Mouse (Mus musculus) CH12.LX (cell line): ENCODE measurements around the gene Tspan6. TPM values are rescaled to one million over a fixed set of nuclear protein-coding genes. Genes with fewer than 3 reads are reported as not detected.

Experiments
- DNase-seq: peaks from one replicate; pipeline ENCODE4 v3.0.0-alpha.2; 2013; ENCODE audit errors: extremely low read depth
- H3K27ac ChIP-seq: 2 replicates; pipeline ENCODE4 v1.5.1; 2012; ENCODE audit warnings: low read depth, mild to moderate bottlenecking, control low read depth, moderate library complexity; ENCODE audit not compliant: insufficient read depth
- H3K27me3 ChIP-seq: replicated peaks from 2 replicates; pipeline ENCODE3; 2012; ENCODE audit warnings: inconsistent platforms
- H3K36me3 ChIP-seq, 2 experiments: replicated peaks in 1 of 2; 2 replicates each; pipeline versions ENCODE3 to v1.6.1; 2012; ENCODE audit warnings: inconsistent platforms in 1 of 2, low read length in 1 of 2, mild to moderate bottlenecking in 1 of 2, mixed read lengths in 1 of 2, moderate library complexity in 1 of 2; ENCODE audit not compliant: control insufficient read depth in 1 of 2, insufficient read depth in 1 of 2
- H3K4me1 ChIP-seq, 2 experiments: 2 replicates each; pipeline ENCODE4 v1.6.1; 2012; ENCODE audit warnings: inconsistent platforms in 1 of 2, moderate library complexity in 1 of 2; ENCODE audit not compliant: insufficient read depth in 2 of 2, control insufficient read depth in 1 of 2
- H3K4me2 ChIP-seq: 2 replicates; pipeline ENCODE4 v1.6.1; 2012; ENCODE audit warnings: low read depth, mild to moderate bottlenecking, control low read depth; ENCODE audit not compliant: poor library complexity, insufficient read depth, severe bottlenecking
- H3K4me3 ChIP-seq, 3 experiments: fragments of 150-350 bp in 1 of 3; sonication (generic) in 1 of 3; replicated peaks in 1 of 3; 2 replicates each; pipeline versions ENCODE3 to v1.5.1; 2011 to 2012; ENCODE audit warnings: low read depth in 2 of 3, low read length in 2 of 3, mild to moderate bottlenecking in 2 of 3, moderate library complexity in 2 of 3, control low read depth in 1 of 3, improper control_type of control experiment in 1 of 3, inconsistent platforms in 1 of 3, mixed read lengths in 1 of 3; ENCODE audit not compliant: poor library complexity in 1 of 3
- H3K79me2 ChIP-seq: replicated peaks from 2 replicates; pipeline ENCODE4 v1.6.1; 2012; ENCODE audit warnings: mild to moderate bottlenecking, moderate library complexity; ENCODE audit not compliant: control insufficient read depth, poor library complexity, insufficient read depth, severe bottlenecking; ENCODE audit errors: extremely low read depth
- H3K9ac ChIP-seq: 2 replicates; pipeline ENCODE4 v1.6.1; 2012; ENCODE audit warnings: low read depth, mild to moderate bottlenecking, control low read depth, moderate library complexity; ENCODE audit not compliant: insufficient read depth
- H3K9me3 ChIP-seq: replicated peaks from 2 replicates; pipeline ENCODE3; 2012; ENCODE audit warnings: low read length, inconsistent platforms, mixed read lengths
- BHLHE40 ChIP-seq: IDR thresholded peaks from 2 replicates; pipeline ENCODE4 v1.6.1; 2011; ENCODE audit warnings: mild to moderate bottlenecking, low read depth, low read length, improper control_type of control experiment
- CTCF ChIP-seq, 2 experiments: IDR thresholded peaks in 1 of 2; conservative IDR thresholded peaks in 1 of 2; 2 replicates each; pipeline ENCODE4 v1.5.1; 2011 to 2012; ENCODE audit warnings: low read depth in 2 of 2, low read length in 2 of 2, improper control_type of control experiment in 1 of 2, inconsistent platforms in 1 of 2, mild to moderate bottlenecking in 1 of 2, moderate library complexity in 1 of 2
- ELF1 ChIP-seq: IDR thresholded peaks from 2 replicates; pipeline ENCODE4 v1.6.1; 2014; ENCODE audit warnings: low read depth, mild to moderate bottlenecking, inconsistent platforms, low read length, improper control_type of control experiment
- EP300 ChIP-seq: IDR thresholded peaks from 2 replicates; pipeline ENCODE4 v1.6.1; 2011; ENCODE audit warnings: low read length, improper control_type of control experiment
- ETS1 ChIP-seq: conservative IDR thresholded peaks from 2 replicates; pipeline ENCODE4 v1.6.1; 2012; ENCODE audit warnings: low read depth, mild to moderate bottlenecking, inconsistent platforms, low read length, improper control_type of control experiment, moderate library complexity
- GABPA ChIP-seq: IDR thresholded peaks from 2 replicates; pipeline ENCODE4 v1.6.1; 2012; ENCODE audit warnings: low read depth, low read length, improper control_type of control experiment, inconsistent platforms; ENCODE audit not compliant: insufficient replicate concordance
- IRF4 ChIP-seq: IDR thresholded peaks from 2 replicates; pipeline ENCODE4 v1.6.1; 2014; ENCODE audit warnings: low read depth, mild to moderate bottlenecking, inconsistent platforms, low read length, improper control_type of control experiment
- JUND ChIP-seq: conservative IDR thresholded peaks from 2 replicates; pipeline ENCODE4 v1.6.1; 2011; ENCODE audit warnings: low read depth, low read length, improper control_type of control experiment
- MAFK ChIP-seq: IDR thresholded peaks from 2 replicates; pipeline ENCODE4 v1.6.1; 2011; ENCODE audit warnings: low read length, improper control_type of control experiment; ENCODE audit not compliant: insufficient replicate concordance
- MEF2A ChIP-seq: IDR thresholded peaks from 2 replicates; pipeline ENCODE4 v1.6.1; 2014; ENCODE audit warnings: low read depth, mild to moderate bottlenecking, inconsistent platforms, low read length, improper control_type of control experiment, borderline replicate concordance
- MYC ChIP-seq: IDR thresholded peaks from 2 replicates; pipeline ENCODE4 v1.6.1; 2011; ENCODE audit warnings: low read depth, mild to moderate bottlenecking, improper control_type of control experiment, low read length
- POLR2A ChIP-seq: IDR thresholded peaks from 2 replicates; pipeline ENCODE4 v1.6.1; 2011; ENCODE audit warnings: low read depth, mild to moderate bottlenecking, improper control_type of control experiment, low read length
- POLR2AphosphoS2 ChIP-seq: IDR thresholded peaks from 2 replicates; pipeline ENCODE4 v1.6.1; 2011; ENCODE audit warnings: low read depth, low read length, improper control_type of control experiment
- RAD21 ChIP-seq: IDR thresholded peaks from 2 replicates; pipeline ENCODE4 v1.6.1; 2011; ENCODE audit warnings: low read depth, mild to moderate bottlenecking, low read length, improper control_type of control experiment, moderate library complexity
- TBP ChIP-seq: conservative IDR thresholded peaks from 2 replicates; pipeline ENCODE4 v1.6.1; 2011; ENCODE audit warnings: low read depth, low read length, improper control_type of control experiment
- USF2 ChIP-seq: conservative IDR thresholded peaks from 2 replicates; pipeline ENCODE4 v1.6.1; 2011; ENCODE audit warnings: low read depth, low read length, improper control_type of control experiment
- ZKSCAN1 ChIP-seq: IDR thresholded peaks from 2 replicates; pipeline ENCODE4 v1.6.1; 2012; ENCODE audit warnings: low read depth, inconsistent platforms, low read length, improper control_type of control experiment, borderline replicate concordance
- ZNF384 ChIP-seq: IDR thresholded peaks from 2 replicates; pipeline ENCODE4 v1.6.1; 2012; ENCODE audit warnings: low read depth, low read length, improper control_type of control experiment, inconsistent platforms
- dilution Hi-C: fragments of 300-500 bp; cut with MboI; formaldehyde crosslinking; loops from 2 replicates; pipeline ENCODE4 v1.14.3; 2020; ENCODE audit warnings: low sequenced_read_pairs; ENCODE audit not compliant: extremely low pct_unique_long_range_greater_than_20kb, extremely low pct_ligation_motif_present
- in situ Hi-C: fragments of 300-500 bp; cut with MboI; formaldehyde crosslinking; loops from 3 replicates; pipeline ENCODE4 v1.14.3; 2019; ENCODE audit warnings: low sequenced_read_pairs, low pct_ligation_motif_present, low pct_unique_long_range_greater_than_20kb, mixed read lengths
- polyA plus RNA-seq: library from polyadenylated mRNA; unstranded; fragments of >175 nt; gene quantifications from 2 replicates; pipeline ENCODE4 v1.2.1, GENCODE M21; 2012; ENCODE audit warnings: low read depth; ENCODE audit not compliant: insufficient read length
- total RNA-seq, 2 experiments: library from RNA; depleted of rRNA; stranded (reverse); fragments of 300-350 nt in 1 of 2; fragments of >200 nt in 1 of 2; gene quantifications; 2 replicates each; pipeline ENCODE4 v1.2.3; 2012 to 2014

The Tspan6 gene
- total and polyA plus RNA-seq, 3 experiments = 0.72 to 15.7 (median 0.96) TPM

- H3K4me1 ChIP-seq = peaks cover 0 to 20% of the 10 kb centered on the region in 2 experiments; a peak in 2 of 4 replicates
- no peaks in the 10 kb centered on the region for H3K27me3 ChIP-seq
- in situ Hi-C loops = no loop called here
- no peak overlapping the region for H3K27ac ChIP-seq
- no peak for DNase-seq
- H3K4me3 ChIP-seq = no peak overlapping the region
- H3K9ac ChIP-seq = no peak overlapping the region
- H3K9me3 ChIP-seq = no peaks in the 10 kb centered on the region
- no peak overlapping the region for H3K4me2 ChIP-seq
- no peaks in the 10 kb centered on the region for H3K36me3 ChIP-seq
- TF ChIP-seq RAD21 (no peak), BHLHE40 (no peak), GABPA (no peak), POLR2A (no peak), MAFK (no peak), POLR2AphosphoS2 (no peak), MEF2A (no peak), ELF1 (no peak), CTCF (conservative IDR thresholded peaks at IDR 0.05 in 1 of 2, IDR thresholded peaks at IDR 0.05 in 1 of 2; ENCODE audit: low read depth in 2 of 2, low read length in 2 of 2) (no peak), TBP (no peak), EP300 (no peak), MYC (no peak), JUND (no peak), ZNF384 (no peak), USF2 (no peak), ETS1 (no peak)
- dilution Hi-C loops = no loop called here
- H3K79me2 ChIP-seq = no peaks in the 10 kb centered on the region
Observed at GRCm38 (mm10) chrX:133939561-133939960, 41.3 kb upstream of the Tspan6 start.

DNA sequence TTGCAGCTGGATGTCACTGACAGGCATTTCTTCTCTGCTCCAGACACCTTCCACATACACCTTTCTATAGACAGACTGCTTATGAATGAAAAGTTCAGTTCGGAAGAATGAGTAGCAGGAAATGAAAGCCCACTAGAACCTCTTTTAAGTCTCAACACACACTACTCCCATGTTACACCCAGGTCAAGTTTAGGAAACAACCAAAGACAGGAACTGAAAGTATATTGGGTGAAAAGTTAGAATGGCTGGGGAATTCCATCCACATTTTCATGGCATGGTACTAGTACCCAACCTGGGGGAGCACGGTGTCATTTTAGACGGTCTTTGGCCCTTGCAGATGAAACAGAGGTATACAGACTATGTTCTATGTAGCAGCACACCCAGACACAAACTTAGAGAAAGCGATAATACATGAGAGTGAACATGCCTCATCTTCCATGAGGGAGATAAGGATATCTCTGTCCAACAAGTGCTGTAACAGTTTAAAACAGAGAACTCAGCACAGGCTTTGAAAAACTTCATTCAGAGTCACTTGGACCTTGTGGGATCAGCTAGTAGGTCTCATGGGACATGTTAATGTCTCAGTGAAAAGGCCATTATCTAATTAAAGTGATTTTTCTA is 38.5 kb upstream of the Tspan6 start:
- H3K4me3 ChIP-seq = no peak overlapping the region
- no peak overlapping the region for H3K27ac ChIP-seq
- no peaks in the 10 kb centered on the region for H3K27me3 ChIP-seq
- peak; percentile 12 for DNase-seq
- H3K79me2 ChIP-seq = no peaks in the 10 kb centered on the region
- no peak overlapping the region for H3K9ac ChIP-seq
- dilution Hi-C loops = no loop called here
- TF ChIP-seq IRF4 (peak; percentile 60), EP300 (peak; percentile 60), ZKSCAN1 (no peak), MYC (no peak)
- H3K9me3 ChIP-seq = no peaks in the 10 kb centered on the region
- H3K36me3 ChIP-seq = no peaks in the 10 kb centered on the region
- in situ Hi-C loops = no loop called here
- peaks cover 0 to 23% of the 10 kb centered on the region in 2 experiments; a peak in 2 of 4 replicates for H3K4me1 ChIP-seq
- H3K4me2 ChIP-seq = peak overlapping the region; percentile 36; the same call in 1 of the 2 replicates
